Mouse (Mus musculus) splenic B cell, adult 2 months (primary cell): ENCODE data around the gene C530008M17Rik.

Experiments
- DNase-seq: peaks from one replicate; pipeline ENCODE4 v3.0.0-alpha.2; 2011; ENCODE audit warnings: low read depth, low spot score
- H3K27me3 ChIP-seq: 2 replicates; pipeline ENCODE4 v1.6.1; 2012; ENCODE audit warnings: mild to moderate bottlenecking, low read length, moderate library complexity, mixed read lengths; ENCODE audit not compliant: control insufficient read depth, poor library complexity, insufficient read depth, severe bottlenecking
- H3K36me3 ChIP-seq: 2 replicates; pipeline ENCODE4 v1.6.1; 2012; ENCODE audit warnings: mild to moderate bottlenecking, low read length, moderate library complexity, mixed read lengths; ENCODE audit not compliant: control insufficient read depth, poor library complexity, insufficient read depth, severe bottlenecking

Gene C530008M17Rik

GRCm38 (mm10) chr5:76656212-76656611 lies at the start of gene C530008M17Rik:
Gene C530008M17Rik (plus strand): TSS chr5:76656512.
- DNase-seq: no peak
- Histone ChIP-seq H3K27me3 (peaks cover 2% of the 10 kb centered on the region; the same call in 1 of the 2 replicates), H3K36me3 (no peaks in the 10 kb centered on the region)

GRCm38 (mm10) chr5:76609702-76610370 lies 46.5 kb upstream of the C530008M17Rik start:
- no peak for DNase-seq
- peaks cover 9% of the 10 kb centered on the region for H3K36me3 ChIP-seq
- H3K27me3 ChIP-seq: no peaks in the 10 kb centered on the region

- DNase-seq: no peak
- H3K27me3 ChIP-seq: no peaks in the 10 kb centered on the region
- peaks cover 11% of the 10 kb centered on the region for H3K36me3 ChIP-seq
These were observed 43.3 kb upstream of the C530008M17Rik start for GRCm38 (mm10) chr5:76612867-76613499.

- H3K27me3 ChIP-seq: no peaks in the 10 kb centered on the region
- no peak for DNase-seq
- peaks cover 12% of the 10 kb centered on the region; the same call in 1 of the 2 replicates for H3K36me3 ChIP-seq
These were observed 41.0 kb upstream of the C530008M17Rik start for GRCm38 (mm10) chr5:76615276-76615675.

GRCm38 (mm10) chr5:76616196-76616747 lies 40.0 kb upstream of the C530008M17Rik start:
- no peak for DNase-seq
- no peaks in the 10 kb centered on the region for H3K27me3 ChIP-seq
- peaks cover 12% of the 10 kb centered on the region; the same call in 1 of the 2 replicates for H3K36me3 ChIP-seq

GRCm38 (mm10) chr5:76618750-76619149 lies 37.6 kb upstream of the C530008M17Rik start:
- no peak for DNase-seq
- H3K36me3 ChIP-seq: peaks cover 7% of the 10 kb centered on the region; the same call in 1 of the 2 replicates
- H3K27me3 ChIP-seq: no peaks in the 10 kb centered on the region

GRCm38 (mm10) chr5:76623759-76624158 lies 32.6 kb upstream of the C530008M17Rik start:
- Histone ChIP-seq H3K36me3 (peaks cover 5% of the 10 kb centered on the region; the same call in 1 of the 2 replicates), H3K27me3 (no peaks in the 10 kb centered on the region)
- DNase-seq: no peak

GRCm38 (mm10) chr5:76627770-76628169 lies 28.5 kb upstream of the C530008M17Rik start:
- no peaks in the 10 kb centered on the region for H3K27me3 ChIP-seq
- peaks cover 8% of the 10 kb centered on the region; the same call in 1 of the 2 replicates for H3K36me3 ChIP-seq
- no peak for DNase-seq

- Histone ChIP-seq H3K36me3 (peaks cover 6% of the 10 kb centered on the region), H3K27me3 (no peaks in the 10 kb centered on the region)
- no peak for DNase-seq
These were observed 22.3 kb upstream of the C530008M17Rik start for GRCm38 (mm10) chr5:76634012-76634411.

- peaks cover 10% of the 10 kb centered on the region for H3K36me3 ChIP-seq
- no peak for DNase-seq
These were observed 20.7 kb upstream of the C530008M17Rik start for GRCm38 (mm10) chr5:76635592-76635991.

GRCm38 (mm10) chr5:76642076-76642475 lies 14.2 kb upstream of the C530008M17Rik start:
- no peak for DNase-seq
- Histone ChIP-seq H3K36me3 (peaks cover 9% of the 10 kb centered on the region), H3K27me3 (no peaks in the 10 kb centered on the region)

More at GRCm38 (mm10) chr5:76635592-76635991, 20.7 kb upstream of the C530008M17Rik start:
- no peaks in the 10 kb centered on the region for H3K27me3 ChIP-seq

- H3K27me3 ChIP-seq: no peaks in the 10 kb centered on the region
- peaks cover 9% of the 10 kb centered on the region for H3K36me3 ChIP-seq
- DNase-seq: no peak
These were observed 12.1 kb upstream of the C530008M17Rik start for GRCm38 (mm10) chr5:76644234-76644633.

- DNase-seq: no peak
- Histone ChIP-seq H3K36me3 (peaks cover 7% of the 10 kb centered on the region), H3K27me3 (no peaks in the 10 kb centered on the region)
These were observed 11.0 kb upstream of the C530008M17Rik start for GRCm38 (mm10) chr5:76645091-76645868.

GRCm38 (mm10) chr5:76649897-76650296 lies 6.4 kb upstream of the C530008M17Rik start:
- DNase-seq: no peak
- H3K36me3 ChIP-seq: peaks cover 3% of the 10 kb centered on the region
- H3K27me3 ChIP-seq: no peaks in the 10 kb centered on the region
